Mouse (Mus musculus) monocyte, adult 5-6 weeks (primary cell): ENCODE data around the gene Sertad3. TPM values are rescaled to one million over a fixed set of nuclear protein-coding genes. Genes with fewer than 3 reads are reported as not detected.

Experiments used
- ATAC-seq: fragments of 153-309, 156-312 bp; replicated peaks from 2 replicates; pipeline ENCODE4 v1.8.0; 2017; ENCODE audit warnings: mild to moderate bottlenecking; ENCODE audit not compliant: low TSS enrichment, insufficient number of reproducible peaks, severe bottlenecking, poor library complexity, low FRiP score
- total RNA-seq: library from RNA; stranded (forward); fragments of 200-1000, 200-491, 200-594 nt; gene quantifications from 3 replicates; pipeline ENCODE4 v1.2.3, GENCODE M21; 2017

The Sertad3 gene
- total RNA-seq, 1 experiment from 2014 or later: 26.8 TPM

- ATAC-seq: no peak
These were observed 15.0 kb upstream of the Sertad3 start for GRCm38 (mm10) chr7:27458614-27459013.

DNA sequence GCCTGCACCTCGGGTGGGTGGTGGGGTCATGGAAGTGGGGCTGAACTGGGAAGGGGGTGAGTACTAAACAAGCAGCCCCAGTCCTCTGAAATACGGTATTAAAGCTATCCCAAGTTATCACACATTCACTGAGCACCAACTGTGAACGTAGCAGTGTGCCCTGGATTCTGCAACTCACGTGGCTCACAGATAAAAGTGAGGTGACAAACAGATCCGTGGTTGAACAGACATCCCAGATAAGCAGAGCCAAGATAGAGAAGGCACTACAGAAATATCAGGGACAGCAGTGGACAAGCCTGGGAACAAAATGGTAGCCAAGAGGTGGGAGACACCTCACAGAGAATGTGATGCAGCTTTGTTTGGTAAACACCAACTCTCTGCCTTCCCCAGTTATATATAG is 13.9 kb upstream of the Sertad3 start:
- ATAC-seq: no peak

- no peak for ATAC-seq
These were observed 13.1 kb upstream of the Sertad3 start for GRCm38 (mm10) chr7:27460477-27460876.

DNA sequence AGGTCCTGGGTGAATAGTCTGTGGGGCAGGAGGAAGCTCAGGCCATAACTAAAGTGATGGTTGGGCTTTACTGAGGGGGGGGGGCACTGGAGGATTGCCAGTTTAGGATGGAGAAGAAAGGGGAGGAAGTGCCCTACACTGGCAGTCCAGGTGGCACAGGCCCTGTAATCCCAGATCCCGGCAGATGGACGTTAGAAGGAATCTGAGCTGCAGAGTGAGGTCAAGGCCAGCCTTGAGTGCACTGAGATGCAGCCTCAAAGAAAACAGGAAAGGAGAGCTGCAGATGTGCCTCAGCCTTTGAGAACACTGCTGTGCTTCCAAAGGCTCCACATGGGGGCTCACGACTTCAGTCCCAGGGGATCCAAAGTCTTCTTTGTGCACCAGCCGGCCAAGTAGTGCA is 5.9 kb upstream of the Sertad3 start:
- no peak for ATAC-seq

DNA sequence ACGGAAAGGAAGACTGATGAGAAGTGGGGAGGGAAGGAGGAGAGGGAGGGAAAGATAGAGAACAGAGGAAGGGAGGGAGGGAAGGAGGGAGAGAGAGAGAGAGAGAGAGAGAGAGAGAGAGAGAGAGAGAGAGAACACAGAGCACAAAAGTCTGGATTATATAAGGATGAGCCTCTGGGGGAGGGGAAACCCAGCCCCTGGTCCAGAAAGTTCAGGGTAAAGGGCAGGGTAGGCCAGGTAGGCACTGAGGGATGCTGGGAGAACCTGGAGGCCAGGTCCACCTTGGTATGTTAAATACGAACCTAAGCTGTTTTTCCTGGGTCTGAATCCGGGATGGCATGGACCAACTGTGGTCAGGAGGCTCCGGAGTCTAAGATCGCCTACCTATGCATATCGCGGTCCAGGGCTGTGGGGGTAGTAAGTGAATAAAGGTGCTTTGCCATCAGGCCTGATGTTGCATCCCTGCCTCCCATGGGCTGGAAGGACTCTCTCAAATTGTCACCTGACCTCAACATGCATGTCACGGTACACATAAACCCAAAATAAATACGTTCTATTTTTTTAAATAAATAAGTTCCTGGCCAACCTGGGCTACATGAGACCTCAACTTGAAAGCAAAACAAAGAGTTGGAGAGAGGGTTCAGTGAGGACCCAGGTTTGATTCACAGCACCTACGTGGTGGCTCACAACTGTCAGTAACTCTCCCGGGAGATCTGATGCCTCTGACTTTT is 2.0 kb upstream of the Sertad3 start:
- no peak for ATAC-seq

DNA sequence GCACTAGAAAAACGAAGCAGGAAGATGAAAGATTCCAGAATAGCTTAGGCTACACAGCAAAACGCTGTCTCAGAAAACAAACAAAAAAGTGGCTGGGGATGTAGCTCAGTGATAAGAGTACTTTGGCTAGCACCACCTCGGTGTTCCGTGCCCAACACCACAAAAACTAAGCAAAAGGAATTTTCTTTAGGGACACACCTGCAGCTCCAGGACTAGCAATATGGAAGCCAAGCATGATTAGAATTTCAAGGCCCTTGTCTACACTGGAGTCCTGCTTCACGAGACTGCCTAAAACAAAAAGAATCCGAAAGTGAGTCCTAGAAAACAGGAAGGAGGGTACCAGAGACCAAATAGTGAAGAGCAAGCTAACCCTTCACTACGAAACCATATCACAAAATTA is 972 bp upstream of the Sertad3 start:
- no peak for ATAC-seq

DNA sequence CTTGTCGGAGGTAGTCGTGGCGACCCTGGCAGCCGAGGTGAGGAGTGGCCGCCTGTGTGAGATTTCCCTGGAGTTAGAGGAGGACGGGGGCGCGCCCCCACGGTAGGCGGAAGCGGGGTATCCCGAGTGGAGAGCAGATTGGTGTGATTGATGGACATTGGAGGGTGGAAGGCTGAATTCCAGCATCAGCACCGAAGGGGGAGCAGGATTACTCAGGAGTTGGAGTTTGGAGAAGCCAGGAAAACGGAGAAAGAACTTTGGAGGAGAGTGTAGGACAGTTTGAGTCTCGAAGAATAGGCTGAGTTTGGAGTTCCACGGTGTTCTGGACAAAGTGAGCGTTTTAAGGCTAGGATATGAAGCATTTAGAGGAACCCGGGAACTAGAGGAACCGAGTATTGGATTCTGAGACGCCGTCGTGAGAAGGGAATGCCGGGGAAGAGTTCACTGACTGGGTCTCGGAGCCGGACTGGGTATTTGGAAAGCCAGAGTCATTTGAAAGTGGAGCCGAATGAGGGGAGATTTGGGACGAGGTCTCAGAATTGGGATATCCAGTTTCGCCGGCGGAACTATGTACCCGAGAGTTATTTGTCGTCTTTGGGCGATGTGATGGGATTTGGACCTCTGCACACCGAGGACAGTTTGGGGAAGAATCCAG is 394 bp downstream of the Sertad3 start:
- ATAC-seq: no peak

GRCm38 (mm10) chr7:27474490-27474954 is 954 bp downstream of the Sertad3 start:
- ATAC-seq: peak; percentile 82

DNA sequence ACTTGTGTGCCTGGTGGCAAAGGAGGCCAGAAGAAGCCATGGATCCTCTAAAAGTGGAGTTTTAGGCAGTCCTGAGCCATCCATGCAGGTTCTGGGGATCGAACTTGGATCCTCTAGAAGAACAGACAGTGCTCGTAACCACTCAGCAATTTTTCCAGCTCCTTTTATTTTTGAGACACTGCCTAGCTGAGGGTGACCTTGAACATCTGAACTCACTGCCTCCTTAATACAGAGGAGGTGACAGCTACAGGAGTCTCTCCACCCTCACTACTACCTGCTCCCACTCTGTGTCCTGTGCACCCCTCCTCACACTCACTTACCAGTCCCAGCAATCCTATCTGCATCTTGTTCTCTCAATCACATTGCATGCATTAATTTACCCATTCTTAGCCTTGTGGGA is 2.0 kb downstream of the Sertad3 start:
- ATAC-seq: no peak

GRCm38 (mm10) chr7:27476098-27476635 is 2.6 kb downstream of the Sertad3 start:
- no peak for ATAC-seq

- ATAC-seq: no peak
These were observed 5.0 kb downstream of the Sertad3 start for GRCm38 (mm10) chr7:27478561-27478960.

- ATAC-seq: no peak
These were observed 6.2 kb downstream of the Sertad3 start for GRCm38 (mm10) chr7:27479750-27480149.

DNA sequence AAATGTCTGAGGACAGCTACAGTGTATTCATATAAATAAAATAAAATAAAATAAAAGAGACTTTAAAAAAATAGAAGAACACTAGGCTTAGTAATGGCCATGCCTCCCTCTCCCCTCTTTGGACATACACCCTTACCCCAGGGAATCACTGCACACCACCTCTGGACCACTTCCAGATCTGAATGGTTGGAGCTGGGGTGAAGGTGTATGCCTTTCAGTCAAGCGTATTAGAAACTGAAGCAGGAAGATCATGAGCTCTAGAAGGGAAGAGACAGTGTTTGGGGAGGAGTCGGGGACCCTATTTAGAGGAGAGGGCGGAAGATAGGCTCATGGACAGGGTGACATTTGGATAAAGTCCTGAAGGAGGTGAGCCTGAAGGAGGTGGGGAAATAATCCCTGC is 6.9 kb downstream of the Sertad3 start:
- no peak for ATAC-seq

- no peak for ATAC-seq
These were observed 7.5 kb downstream of the Sertad3 start for GRCm38 (mm10) chr7:27480927-27481626.

DNA sequence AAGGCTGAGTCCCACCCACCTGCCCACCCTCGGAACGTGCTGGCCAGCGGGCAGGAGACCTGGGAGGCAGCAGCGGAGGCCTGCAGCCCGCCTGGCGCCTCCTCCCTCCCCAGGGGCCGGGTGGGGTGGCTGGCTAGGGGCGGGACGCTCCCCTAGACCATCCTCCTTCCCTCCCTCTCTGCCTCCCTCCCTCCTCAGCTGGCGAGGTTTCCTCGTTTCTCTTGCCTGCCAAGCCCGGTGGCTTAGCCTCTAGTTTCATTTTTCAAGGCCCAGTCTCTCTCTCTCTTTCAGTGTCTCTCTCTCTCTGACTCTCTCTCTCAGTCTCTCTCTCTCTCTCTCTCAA is 8.0 kb downstream of the Sertad3 start:
- ATAC-seq: peak; percentile 81

- ATAC-seq: no peak
These were observed 10.3 kb downstream of the Sertad3 start for GRCm38 (mm10) chr7:27483860-27484259.

GRCm38 (mm10) chr7:27486102-27486769 is 12.7 kb downstream of the Sertad3 start:
- ATAC-seq: no peak

- ATAC-seq: peak; percentile 87
These were observed 13.5 kb downstream of the Sertad3 start, which contains the start of gene Sertad1 for GRCm38 (mm10) chr7:27486770-27487697. Sertad1 (plus strand) TSS chr7:27486910.
